Mouse (Mus musculus): ENCODE data around the gene Htra2. TPM values are rescaled to one million over a fixed set of nuclear protein-coding genes. Genes with fewer than 3 reads are reported as not detected.
A peak's percentile ranks its signal among the peaks of the same experiment; 100 is the strongest.

Htra2 gene
- total RNA-seq, 1 experiment from 2014 or later = 105 TPM

DNA sequence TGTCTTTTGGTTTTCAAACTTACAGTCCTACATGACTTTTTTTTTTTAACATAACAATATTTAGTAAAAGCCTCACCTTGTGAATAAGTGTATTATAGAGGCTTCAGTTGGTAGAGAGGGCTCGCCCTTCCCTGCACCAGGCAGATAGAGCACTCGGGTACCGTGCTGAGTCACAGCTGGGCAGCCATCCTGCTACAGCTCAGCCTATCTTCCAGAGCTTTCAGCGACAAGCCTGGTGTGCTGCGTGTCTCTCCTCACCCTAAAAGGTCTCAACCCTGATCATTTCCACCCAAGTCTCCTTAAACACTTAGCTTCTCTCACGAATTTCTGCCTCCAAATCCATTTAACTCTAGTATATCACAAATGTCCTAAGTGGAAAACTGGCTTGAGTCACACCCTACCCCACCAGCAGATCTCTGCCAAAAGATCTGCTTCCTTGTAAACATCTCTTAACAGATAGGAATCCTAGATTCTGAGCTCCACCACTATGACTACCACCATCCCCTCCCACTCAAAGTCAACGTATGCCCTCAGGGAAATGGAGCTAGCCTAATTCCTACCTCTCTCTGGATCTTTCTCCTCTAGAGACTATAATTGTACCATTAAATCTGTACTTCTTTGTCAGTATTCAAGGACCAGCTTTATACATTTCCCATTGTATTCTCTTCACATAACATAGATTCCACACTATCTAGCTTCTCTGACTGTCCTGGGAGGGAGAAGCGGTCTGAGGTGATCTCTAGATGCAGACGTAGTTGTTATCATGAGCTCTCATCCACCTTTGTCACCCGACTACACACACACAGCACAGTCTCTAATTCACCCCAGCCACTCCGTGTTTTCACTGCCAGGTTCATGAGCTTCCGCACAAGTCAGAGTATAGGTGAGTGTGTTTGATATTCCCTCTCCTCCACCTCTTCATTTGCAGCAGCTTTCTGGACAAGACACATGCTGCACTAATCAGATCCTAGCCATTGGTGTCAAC is 40.3 kb downstream of the Htra2 start:
- no peak for ATAC-seq (replicated peaks; ENCODE audit: insufficient number of reproducible peaks, low FRiP score, low TSS enrichment, poor library complexity, severe bottlenecking)

DNA sequence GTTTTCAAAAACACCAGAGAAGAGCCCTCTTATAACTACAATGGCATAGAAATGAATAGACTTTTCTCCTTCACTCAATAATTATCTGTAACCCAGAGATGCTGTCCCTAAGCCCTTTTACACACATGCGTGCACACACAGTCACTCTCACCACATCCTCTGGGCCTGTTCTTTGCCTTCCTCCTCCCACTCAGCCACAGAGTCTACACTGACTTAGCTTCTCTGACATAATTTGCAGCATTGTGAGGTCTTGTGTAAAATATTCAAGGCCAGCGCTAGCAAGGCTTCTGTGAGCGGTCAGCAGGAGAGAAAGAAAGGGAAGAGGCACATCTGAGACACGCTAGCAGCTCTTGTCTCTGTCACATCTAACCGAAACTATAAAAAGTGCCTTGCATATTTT is 41.6 kb downstream of the Htra2 start:
- peak; percentile 55; the same call in 1 of the 2 replicates for ATAC-seq (replicated peaks; ENCODE audit: insufficient number of reproducible peaks, low FRiP score, low TSS enrichment, poor library complexity, severe bottlenecking)

DNA sequence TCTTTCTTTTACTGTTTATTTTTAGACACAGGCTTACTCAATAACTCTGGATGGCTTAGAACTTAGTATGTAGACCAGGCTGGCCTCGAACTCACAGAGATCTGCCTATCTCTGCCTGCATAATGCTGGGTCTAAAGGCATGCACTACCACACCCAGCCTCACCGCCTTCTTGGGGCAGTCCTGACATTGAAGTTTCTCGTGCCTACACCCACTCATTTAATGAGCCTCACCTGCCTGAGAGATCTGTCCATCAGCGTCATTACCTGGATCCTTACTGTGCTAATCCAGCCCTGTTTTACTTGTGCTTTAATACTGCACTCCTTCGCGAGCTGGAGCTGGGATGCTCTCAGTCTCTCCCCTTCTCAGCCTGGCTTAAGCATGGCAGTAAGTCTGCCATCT is 43.3 kb downstream of the Htra2 start:
- ATAC-seq (replicated peaks; ENCODE audit: insufficient number of reproducible peaks, low FRiP score, low TSS enrichment, poor library complexity, severe bottlenecking) = no peak

DNA sequence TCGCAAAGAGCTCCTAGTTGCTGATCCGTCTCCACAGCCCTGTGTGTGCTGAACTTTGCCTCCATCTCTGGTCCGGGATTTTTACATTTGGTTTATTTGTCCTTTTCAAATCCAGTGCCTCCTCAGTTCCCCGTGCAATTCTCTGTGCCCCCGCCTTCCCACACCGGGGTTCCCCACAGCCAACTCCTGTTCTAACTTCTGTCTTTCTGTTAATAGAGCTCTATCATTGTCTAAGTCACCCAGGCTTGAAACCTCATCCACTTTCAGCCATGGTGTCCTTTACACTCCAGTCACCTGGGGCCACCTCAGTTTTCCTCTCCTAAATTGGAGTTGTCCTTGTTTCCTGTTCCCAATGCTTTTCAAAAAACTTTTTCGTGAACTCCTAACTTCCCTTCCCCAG is 43.8 kb downstream of the Htra2 start:
- no peak for ATAC-seq (replicated peaks; ENCODE audit: insufficient number of reproducible peaks, low FRiP score, low TSS enrichment, poor library complexity, severe bottlenecking)

DNA sequence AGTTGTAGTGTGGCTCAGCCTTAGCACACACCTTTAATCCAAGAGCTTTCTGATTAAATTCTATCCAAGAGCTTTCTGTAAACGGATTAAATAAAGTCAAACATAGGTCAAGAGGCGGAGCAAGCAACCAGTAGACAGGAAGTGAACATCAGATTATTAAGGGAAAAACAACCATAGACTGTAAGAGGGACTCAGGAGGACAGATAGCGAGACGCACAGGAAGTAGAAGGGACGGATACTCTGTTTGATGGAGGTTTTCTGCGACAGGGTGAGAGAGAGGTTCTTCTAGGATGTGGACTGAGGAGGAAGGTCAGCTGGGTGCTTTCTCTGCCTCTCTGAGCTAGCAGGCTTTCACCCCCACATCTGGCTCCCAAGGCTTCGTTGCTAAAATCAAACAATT is 45.1 kb downstream of the Htra2 start:
- ATAC-seq (replicated peaks; ENCODE audit: insufficient number of reproducible peaks, low FRiP score, low TSS enrichment, poor library complexity, severe bottlenecking) = 0 out of 2 replicates have a peak, but pooled peaks have one; percentile 18

DNA sequence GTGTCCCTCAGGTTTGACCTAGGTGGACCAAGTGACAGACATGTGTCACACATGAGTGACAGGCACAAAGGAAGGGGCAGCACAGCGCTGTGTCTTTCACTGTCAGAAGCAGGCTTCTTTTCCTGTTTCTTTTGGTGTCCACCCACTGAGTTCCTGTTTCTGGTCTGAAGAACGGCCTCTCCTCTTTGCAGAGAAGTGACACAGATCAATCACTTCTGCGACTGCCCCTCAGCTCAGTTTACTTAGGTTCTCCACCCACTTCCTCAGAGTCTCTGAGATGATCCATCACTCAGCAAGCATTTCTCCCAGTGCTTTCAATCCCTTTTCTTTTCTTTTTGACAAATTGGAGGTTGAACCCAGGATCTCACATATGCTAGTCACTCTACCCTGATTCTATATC is 46.4 kb downstream of the Htra2 start:
- ATAC-seq (replicated peaks; ENCODE audit: insufficient number of reproducible peaks, low FRiP score, low TSS enrichment, poor library complexity, severe bottlenecking) = peak; percentile 41

DNA sequence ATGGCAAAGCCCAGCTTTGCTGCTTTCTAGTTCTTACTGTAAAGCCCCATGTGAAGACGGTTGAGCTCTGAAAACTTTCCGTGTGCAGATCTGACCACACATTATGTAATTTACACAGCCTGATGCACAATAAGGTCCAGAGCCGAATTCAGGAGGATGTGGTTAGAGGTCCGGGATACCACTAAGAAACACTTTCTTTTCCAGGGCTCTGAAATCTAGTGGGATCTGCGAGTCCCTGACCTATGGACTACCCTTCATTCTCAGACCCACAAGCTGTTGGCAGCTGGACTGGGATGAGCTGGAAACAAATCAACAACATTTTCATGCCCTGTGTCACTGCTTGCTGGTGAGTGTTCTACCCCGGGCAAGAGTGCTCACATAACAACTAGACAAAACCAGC is 49.0 kb downstream of the Htra2 start:
- ATAC-seq (replicated peaks; ENCODE audit: insufficient number of reproducible peaks, low FRiP score, low TSS enrichment, poor library complexity, severe bottlenecking) = no peak

DNA sequence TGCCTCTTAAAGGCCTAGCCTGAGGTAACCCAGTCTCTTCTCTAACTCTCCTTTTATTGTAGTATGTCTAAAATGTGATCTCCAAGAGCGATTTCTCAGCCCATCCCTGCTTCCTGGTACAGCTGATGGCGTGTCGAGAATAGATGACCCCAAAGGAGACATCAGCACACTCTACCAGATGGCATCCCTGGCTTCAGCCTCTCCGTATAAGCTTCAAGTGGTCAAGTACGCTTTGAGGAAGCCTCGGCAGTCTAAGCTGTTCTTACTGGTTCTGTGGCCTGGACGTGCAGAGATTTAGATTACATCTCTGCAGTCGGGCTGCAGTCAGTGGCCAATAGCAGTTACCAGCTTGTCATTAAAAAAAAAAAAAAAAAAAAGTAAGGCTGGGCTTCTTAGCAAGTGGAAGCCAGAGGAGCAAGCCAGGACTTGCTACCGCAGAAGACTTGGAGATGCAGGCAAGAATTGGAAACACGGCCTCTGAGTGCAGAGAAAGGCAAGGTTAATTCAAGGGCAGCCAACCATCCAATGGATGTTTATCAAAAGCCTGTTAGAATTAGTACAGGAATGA is 49.5 kb downstream of the Htra2 start:
- no peak for ATAC-seq (replicated peaks; ENCODE audit: insufficient number of reproducible peaks, low FRiP score, low TSS enrichment, poor library complexity, severe bottlenecking)

DNA sequence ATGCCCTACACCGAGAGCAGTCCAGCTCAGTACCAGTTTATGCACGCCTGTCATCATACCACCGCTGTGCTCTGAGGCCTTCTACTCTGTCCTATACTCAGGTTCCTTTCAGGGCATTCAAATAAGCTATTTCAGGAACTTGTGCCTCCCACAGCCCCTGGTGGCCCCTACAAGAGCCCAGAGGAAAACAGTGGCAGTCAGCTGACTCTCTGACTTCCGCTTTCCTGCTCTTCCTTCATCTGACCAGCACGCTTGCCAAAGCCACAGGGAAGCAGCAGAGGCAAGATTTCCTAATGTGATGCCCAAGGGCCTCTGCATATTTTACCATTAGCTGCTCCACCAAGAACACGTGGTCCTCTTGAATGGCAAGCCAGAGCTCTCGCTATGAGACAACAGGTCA is 50.2 kb downstream of the Htra2 start:
- peak; percentile 86 for ATAC-seq (replicated peaks; ENCODE audit: insufficient number of reproducible peaks, low FRiP score, low TSS enrichment, poor library complexity, severe bottlenecking)

DNA sequence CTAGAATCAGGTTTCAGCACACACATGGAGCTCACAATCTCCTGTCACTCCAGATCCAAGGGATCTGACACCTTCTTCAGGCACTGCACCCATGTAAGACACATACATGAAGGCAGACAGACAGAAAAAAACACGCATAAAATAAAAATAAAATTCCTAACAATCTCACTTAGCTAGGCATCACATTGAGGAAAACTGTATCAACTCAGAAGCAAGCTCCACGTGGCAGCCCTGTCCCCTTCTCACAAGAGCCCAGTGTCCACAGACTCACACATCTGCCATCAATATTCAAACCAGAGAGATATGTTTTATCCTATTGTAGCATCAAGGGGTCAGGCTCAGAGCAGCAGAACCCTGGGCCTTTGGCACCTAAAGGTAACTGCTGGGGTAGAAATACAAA is 50.8 kb downstream of the Htra2 start:
- ATAC-seq (replicated peaks; ENCODE audit: insufficient number of reproducible peaks, low FRiP score, low TSS enrichment, poor library complexity, severe bottlenecking) = no peak

DNA sequence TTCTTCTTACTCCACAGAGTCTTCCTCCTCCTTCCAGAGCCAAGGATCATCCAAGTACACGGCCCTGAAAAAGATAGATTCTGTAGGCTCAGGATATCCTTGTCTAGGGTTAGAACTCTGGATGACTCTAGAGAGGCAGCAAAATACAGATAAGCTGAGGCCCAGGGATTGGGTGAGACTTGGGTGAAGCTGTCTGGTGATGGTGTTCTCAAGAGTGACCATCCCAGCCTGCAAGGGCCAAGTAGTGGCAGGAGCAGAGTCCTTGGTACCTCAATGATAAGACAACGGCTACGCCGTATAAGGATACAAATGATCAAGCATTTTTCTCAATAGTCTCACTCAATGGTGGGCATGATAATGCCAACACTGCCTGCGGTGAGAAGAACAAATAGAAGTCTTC is 51.2 kb downstream of the Htra2 start:
- ATAC-seq (replicated peaks; ENCODE audit: insufficient number of reproducible peaks, low FRiP score, low TSS enrichment, poor library complexity, severe bottlenecking) = no peak

DNA sequence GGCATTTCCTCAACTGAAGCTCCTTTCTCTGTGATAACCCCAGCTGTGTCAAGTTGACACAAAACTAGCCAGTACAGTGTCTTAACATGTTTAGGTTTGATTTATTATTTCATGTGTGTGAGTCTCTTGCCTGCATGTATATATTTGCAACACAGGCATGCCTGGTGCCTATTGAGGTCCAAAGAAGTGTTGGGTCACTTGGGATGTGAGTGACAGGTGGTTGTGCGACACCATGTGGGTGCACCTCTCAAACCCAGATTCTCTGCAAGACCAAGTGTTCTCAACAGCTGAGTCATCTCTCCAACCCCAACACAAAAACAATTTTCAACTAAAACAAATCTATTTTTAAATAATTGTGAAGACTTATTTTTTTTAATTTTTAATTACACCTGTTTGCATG is 52.0 kb downstream of the Htra2 start:
- ATAC-seq (replicated peaks; ENCODE audit: insufficient number of reproducible peaks, low FRiP score, low TSS enrichment, poor library complexity, severe bottlenecking) = no peak

Other genes starting within 250 kb of the Htra2 start
- not detected in 3 replicates for gene Sema4f, start 115.5 kb downstream of the Htra2 start, total RNA-seq (2017)
- 1.8 TPM in 1 of 3 replicates, not detected in the others for gene M1ap, start 108.4 kb downstream of the Htra2 start, total RNA-seq (2017)
- 36.6 to 44.9 TPM (median 43.6 TPM) in 3 replicates for gene Dok1, start 21.8 kb downstream of the Htra2 start, total RNA-seq (2017)
- 2.3 to 10.2 TPM (median 4.2 TPM) in 3 replicates for gene Loxl3, start 21.1 kb downstream of the Htra2 start, total RNA-seq (2017)
- gene Aup1, start 752 bp downstream of the Htra2 start, total RNA-seq (2017) = 187 to 238 TPM (median 209 TPM) in 3 replicates
- 0.21 to 3.8 TPM (median 2.6 TPM) in 3 replicates for gene Dqx1, start 2.6 kb upstream of the Htra2 start, total RNA-seq (2017)
- not detected in 3 replicates for gene Tlx2, start 15.0 kb upstream of the Htra2 start, total RNA-seq (2017)
- 2.0 to 13.5 TPM (median 6.9 TPM) in 3 replicates for gene Pcgf1, start 22.6 kb upstream of the Htra2 start, total RNA-seq (2017)
- gene Lbx2, start 31.1 kb upstream of the Htra2 start, total RNA-seq (2017) = not detected in 3 replicates
- 0.48 to 12.5 TPM (median 1.5 TPM) in 3 replicates for gene Ccdc142, start 46.3 kb upstream of the Htra2 start, total RNA-seq (2017)
- 2.5 to 5.5 TPM (median 2.6 TPM) in 3 replicates for gene Gm42688, start 46.3 kb upstream of the Htra2 start, total RNA-seq (2017)
- gene Mrpl53, start 53.8 kb upstream of the Htra2 start, total RNA-seq (2017) = 4.4 to 38.2 TPM (median 19.3 TPM) in 3 replicates
- 24.8 to 42.1 TPM (median 28.8 TPM) in 3 replicates for gene Mogs, start 60.2 kb upstream of the Htra2 start, total RNA-seq (2017)
- 45.0 to 60.1 TPM (median 53.4 TPM) in 3 replicates for gene Wbp1, start 66.3 kb upstream of the Htra2 start, total RNA-seq (2017)
- 25.0 to 53.9 TPM (median 41.3 TPM) in 3 replicates for gene Ino80b, start 70.2 kb upstream of the Htra2 start, total RNA-seq (2017)
- gene Rtkn, start 80.2 kb upstream of the Htra2 start, total RNA-seq (2017) = 0.96 to 2.7 TPM (median 1.0 TPM) in 3 replicates
- 0.11 to 0.29 TPM in 2 of 3 replicates, not detected in the other for gene Wdr54, start 101.1 kb upstream of the Htra2 start, total RNA-seq (2017)
- gene 1700003E16Rik, start 101.1 kb upstream of the Htra2 start, total RNA-seq (2017) = 0.48 TPM in 1 of 3 replicates, not detected in the others
- gene Dctn1, start 110.6 kb upstream of the Htra2 start, total RNA-seq (2017) = 39.1 to 65.9 TPM (median 51.0 TPM) in 3 replicates
- not detected in 3 replicates for gene Slc4a5, start 164.6 kb upstream of the Htra2 start, total RNA-seq (2017)